Mouse (Mus musculus): ENCODE results near the gene Senp7. TPM values are rescaled to one million over a fixed set of nuclear protein-coding genes. Genes with fewer than 3 reads are reported as not detected.
"Not testable (repeated sequence)": the region's sequence is repeated elsewhere in the genome, so short reads cannot be mapped to it uniquely, and the experiment has no call there.

The Senp7 gene
- polyA plus RNA-seq, 1 experiment: 33.2 TPM

- peak overlapping the region; percentile 92 for H3K4me3 ChIP-seq (ENCODE audit: insufficient read depth, low read length)
- no peak overlapping the region for H3K27ac ChIP-seq (ENCODE audit: insufficient read depth, low read length)
- no peak for TF ChIP-seq POLR2A (IDR thresholded peaks at IDR 0.05; ENCODE audit: low read depth, low read length)
- no peak for TF ChIP-seq CTCF (IDR thresholded peaks at IDR 0.05; ENCODE audit: borderline replicate concordance, insufficient read depth, low read length)
- H3K4me1 ChIP-seq (ENCODE audit: control insufficient read depth, insufficient read depth, low read length): no peaks in the 10 kb centered on the region
These were observed 28.2 kb downstream of the Senp7 start for GRCm38 (mm10) chr16:56076121-56076869.

GRCm38 (mm10) chr16:56079419-56079818, 31.3 kb downstream of the Senp7 start:
- Histone ChIP-seq H3K27ac (ENCODE audit: insufficient read depth, low read length) (no peak overlapping the region), H3K4me3 (ENCODE audit: insufficient read depth, low read length) (no peak overlapping the region), H3K4me1 (ENCODE audit: control insufficient read depth, insufficient read depth, low read length) (no peaks in the 10 kb centered on the region)
- TF ChIP-seq POLR2A (IDR thresholded peaks at IDR 0.05; ENCODE audit: low read depth, low read length) (no peak), CTCF (IDR thresholded peaks at IDR 0.05; ENCODE audit: borderline replicate concordance, insufficient read depth, low read length) (no peak)

- Histone ChIP-seq H3K4me1 (ENCODE audit: control insufficient read depth, insufficient read depth, low read length) (no peaks in the 10 kb centered on the region), H3K27ac (ENCODE audit: insufficient read depth, low read length) (no peak overlapping the region), H3K4me3 (ENCODE audit: insufficient read depth, low read length) (no peak overlapping the region)
- TF ChIP-seq CTCF (IDR thresholded peaks at IDR 0.05; ENCODE audit: borderline replicate concordance, insufficient read depth, low read length) (no peak), POLR2A (IDR thresholded peaks at IDR 0.05; ENCODE audit: low read depth, low read length) (no peak)
These were observed 33.6 kb downstream of the Senp7 start for GRCm38 (mm10) chr16:56081691-56082090.

DNA sequence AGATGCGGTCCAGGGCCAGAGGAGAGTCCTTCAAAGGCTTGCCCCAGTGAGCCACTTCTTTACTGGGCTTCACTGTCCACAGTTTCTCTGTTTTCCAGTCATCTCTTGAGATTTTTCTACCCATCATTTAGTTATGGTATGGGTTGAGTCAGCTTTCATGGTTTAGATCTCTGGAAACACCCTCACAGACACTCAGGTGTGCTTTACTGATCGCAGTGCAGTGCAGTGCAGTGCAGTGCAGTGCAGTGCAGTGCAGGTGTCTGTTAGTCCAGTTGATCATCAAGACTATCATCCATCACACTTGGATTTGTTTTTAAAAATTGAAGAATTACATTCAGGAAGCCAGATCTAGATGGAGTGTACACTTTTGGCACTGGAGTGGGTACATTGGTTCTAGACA, 38.2 kb downstream of the Senp7 start:
- H3K4me3 ChIP-seq (ENCODE audit: insufficient read depth, low read length): no peak overlapping the region
- no peak overlapping the region for H3K27ac ChIP-seq (ENCODE audit: insufficient read depth, low read length)
- no peak for TF ChIP-seq CTCF (IDR thresholded peaks at IDR 0.05; ENCODE audit: borderline replicate concordance, insufficient read depth, low read length)
- TF ChIP-seq POLR2A (IDR thresholded peaks at IDR 0.05; ENCODE audit: low read depth, low read length): no peak
- H3K4me1 ChIP-seq (ENCODE audit: control insufficient read depth, insufficient read depth, low read length): no peaks in the 10 kb centered on the region

- no peaks in the 10 kb centered on the region for H3K4me1 ChIP-seq (ENCODE audit: control insufficient read depth, insufficient read depth, low read length)
- no peak for TF ChIP-seq CTCF (IDR thresholded peaks at IDR 0.05; ENCODE audit: borderline replicate concordance, insufficient read depth, low read length)
- no peak for TF ChIP-seq POLR2A (IDR thresholded peaks at IDR 0.05; ENCODE audit: low read depth, low read length)
- H3K27ac ChIP-seq (ENCODE audit: insufficient read depth, low read length): no peak overlapping the region
- H3K4me3 ChIP-seq (ENCODE audit: insufficient read depth, low read length): no peak overlapping the region
These were observed 42.2 kb downstream of the Senp7 start for GRCm38 (mm10) chr16:56090385-56090784.

GRCm38 (mm10) chr16:56096401-56097018, 48.4 kb downstream of the Senp7 start:
- H3K4me1 ChIP-seq (ENCODE audit: control insufficient read depth, insufficient read depth, low read length); H3K4me3 ChIP-seq (ENCODE audit: insufficient read depth, low read length): not testable (repeated sequence)
- peak overlapping the region; percentile 65; the same call in 1 of the 2 replicates for H3K27ac ChIP-seq (ENCODE audit: insufficient read depth, low read length)

- no peak for TF ChIP-seq POLR2A (IDR thresholded peaks at IDR 0.05; ENCODE audit: low read depth, low read length)
- TF ChIP-seq CTCF (IDR thresholded peaks at IDR 0.05; ENCODE audit: borderline replicate concordance, insufficient read depth, low read length): no peak
- no peak overlapping the region for H3K4me3 ChIP-seq (ENCODE audit: insufficient read depth, low read length)
- peak overlapping the region; percentile 78 for H3K27ac ChIP-seq (ENCODE audit: insufficient read depth, low read length)
- H3K4me1 ChIP-seq (ENCODE audit: control insufficient read depth, insufficient read depth, low read length): no peaks in the 10 kb centered on the region
These were observed 67.6 kb downstream of the Senp7 start for GRCm38 (mm10) chr16:56115706-56116105.

DNA sequence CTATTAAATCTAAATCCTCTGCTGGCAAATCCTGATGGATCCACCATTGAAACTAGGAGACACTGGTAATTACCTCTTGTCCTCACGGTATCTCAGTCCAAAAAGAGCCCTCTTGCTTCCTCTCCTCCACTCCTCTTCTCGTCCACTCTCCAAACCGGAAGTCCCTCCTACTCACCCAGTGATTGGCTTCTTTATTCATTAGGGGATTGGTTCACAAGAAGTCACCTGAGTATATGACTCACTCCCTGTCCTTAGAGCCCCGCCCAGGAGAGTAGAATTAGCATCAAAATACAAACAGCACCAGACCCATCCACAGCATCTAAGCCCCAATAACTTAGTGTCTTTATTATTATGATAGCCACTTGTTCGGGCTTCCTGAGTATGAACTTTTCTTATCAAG, 68.0 kb downstream of the Senp7 start:
- TF ChIP-seq POLR2A (IDR thresholded peaks at IDR 0.05; ENCODE audit: low read depth, low read length) (no peak), CTCF (IDR thresholded peaks at IDR 0.05; ENCODE audit: borderline replicate concordance, insufficient read depth, low read length) (no peak)
- Histone ChIP-seq H3K4me3 (ENCODE audit: insufficient read depth, low read length) (no peak overlapping the region), H3K27ac (ENCODE audit: insufficient read depth, low read length) (peak overlapping the region; percentile 62), H3K4me1 (ENCODE audit: control insufficient read depth, insufficient read depth, low read length) (no peaks in the 10 kb centered on the region)

DNA sequence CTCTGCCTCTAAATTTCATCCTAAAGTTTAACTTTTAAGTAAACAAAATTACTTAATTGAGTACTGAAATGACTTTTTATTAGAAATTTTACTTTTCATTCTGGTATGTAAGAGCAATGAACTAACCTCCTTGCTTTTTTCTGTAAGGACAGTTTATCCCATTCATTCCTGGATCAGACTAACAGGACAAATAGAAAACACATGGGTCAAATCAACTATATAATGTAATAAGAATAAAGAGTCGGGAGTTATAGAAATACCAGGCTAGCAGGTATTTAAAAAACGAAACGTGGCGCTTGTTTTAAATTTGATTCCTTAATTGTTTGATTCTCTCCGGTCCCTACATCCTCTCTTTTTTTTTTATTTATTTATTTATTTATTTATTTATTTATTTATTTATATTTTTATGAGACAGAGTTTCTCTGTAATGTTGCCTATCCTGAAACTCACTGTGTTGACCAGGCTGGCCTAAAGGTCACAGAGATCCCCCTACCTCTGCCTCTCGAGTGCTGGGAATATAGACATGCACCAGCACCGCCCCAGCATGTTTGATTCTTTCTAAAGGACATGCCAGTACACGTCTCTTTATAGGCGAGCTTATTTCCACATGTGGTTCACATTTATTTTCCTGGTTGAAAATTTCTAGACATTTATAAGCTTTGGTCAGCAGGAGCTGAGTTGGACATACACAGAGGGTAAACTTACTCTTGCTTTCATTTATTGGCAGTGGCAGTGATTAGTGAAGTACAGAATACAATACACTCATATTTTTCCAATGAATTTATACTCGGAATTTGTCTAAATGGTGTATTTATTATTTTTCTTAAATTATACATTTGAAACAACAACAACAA, 69.4 kb downstream of the Senp7 start:
- Histone ChIP-seq H3K4me3 (ENCODE audit: insufficient read depth, low read length) (no peak overlapping the region), H3K4me1 (ENCODE audit: control insufficient read depth, insufficient read depth, low read length) (no peaks in the 10 kb centered on the region), H3K27ac (ENCODE audit: insufficient read depth, low read length) (peak overlapping the region; percentile 81)
- TF ChIP-seq POLR2A (IDR thresholded peaks at IDR 0.05; ENCODE audit: low read depth, low read length): no peak
- no peak for TF ChIP-seq CTCF (IDR thresholded peaks at IDR 0.05; ENCODE audit: borderline replicate concordance, insufficient read depth, low read length)

- Histone ChIP-seq H3K4me1 (ENCODE audit: control insufficient read depth, insufficient read depth, low read length) (no peaks in the 10 kb centered on the region), H3K27ac (ENCODE audit: insufficient read depth, low read length) (no peak overlapping the region), H3K4me3 (ENCODE audit: insufficient read depth, low read length) (no peak overlapping the region)
- TF ChIP-seq POLR2A (IDR thresholded peaks at IDR 0.05; ENCODE audit: low read depth, low read length) (no peak), CTCF (IDR thresholded peaks at IDR 0.05; ENCODE audit: borderline replicate concordance, insufficient read depth, low read length) (no peak)
These were observed 74.4 kb downstream of the Senp7 start for GRCm38 (mm10) chr16:56122517-56122916.
